Mouse (Mus musculus) layer of hippocampus, adult 18-20 months (tissue): ENCODE measurements around the gene Wdr59. TPM values are rescaled to one million over a fixed set of nuclear protein-coding genes. Genes with fewer than 3 reads are reported as not detected.

Experiments used
- DNase-seq, 2 experiments: peaks; one replicate each; pipeline ENCODE4 v3.0.0; 2022; ENCODE audit warnings: low spot score in 2 of 2
- total RNA-seq, 2 experiments: library from RNA; stranded (reverse); gene quantifications; 2 replicates each; pipeline ENCODE4 v1.2.3; 2021

Gene Wdr59
- total RNA-seq, 2 experiments from 2014 or later = 22.4 to 23.5 TPM

DNA sequence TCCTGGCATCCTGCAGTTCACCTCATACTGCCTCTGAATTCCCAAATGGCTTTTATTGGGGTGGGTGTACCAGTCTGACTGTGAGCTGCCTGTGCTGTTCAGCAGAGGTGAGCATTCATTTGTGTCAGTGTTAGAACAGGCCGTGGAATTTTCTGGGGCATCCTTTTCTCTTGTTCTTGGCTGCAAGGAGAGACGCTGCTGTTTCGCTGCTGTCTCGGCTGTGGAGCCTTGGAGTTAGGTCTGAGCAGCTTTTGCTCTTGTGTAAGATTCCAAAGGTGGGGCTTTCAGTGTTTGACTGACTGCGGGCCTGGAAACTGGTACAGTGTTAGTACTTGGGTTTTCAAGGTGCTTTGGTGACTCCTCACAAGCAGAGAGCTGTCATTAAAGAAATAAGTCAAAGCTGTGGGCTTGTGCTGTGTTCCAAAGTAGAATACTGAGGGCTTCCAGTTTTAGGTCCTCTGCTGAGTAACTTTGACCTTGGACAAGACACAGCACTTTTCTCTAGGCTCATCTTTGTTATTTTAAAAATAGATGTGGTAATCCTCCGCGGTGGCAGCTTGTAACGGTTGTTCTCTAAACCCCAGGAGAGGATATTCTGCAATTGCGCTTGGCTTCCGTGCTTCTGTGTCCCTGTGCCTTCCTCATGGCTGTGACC is 17.7 kb upstream of the Wdr59 start:
- DNase-seq = no peak

DNA sequence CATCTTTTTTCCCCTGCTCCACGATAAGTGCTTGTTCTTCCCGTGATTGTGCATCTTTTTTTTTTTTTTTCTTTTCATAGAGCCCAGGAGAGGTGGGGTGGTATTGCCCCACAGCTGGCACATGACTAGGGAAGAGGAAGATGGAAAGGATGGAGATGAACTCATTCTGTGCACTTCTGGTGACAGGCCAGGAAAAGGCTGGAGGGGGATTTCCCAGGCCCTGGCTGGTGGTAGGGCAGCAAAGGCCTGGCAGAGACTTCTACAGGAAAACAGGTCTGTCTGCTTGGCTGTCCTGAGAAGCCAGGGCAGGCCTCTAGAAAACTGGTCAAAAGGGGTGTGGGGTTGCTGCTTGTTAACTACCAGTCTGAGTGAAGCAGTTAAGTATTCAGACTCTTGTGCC is 16.3 kb upstream of the Wdr59 start:
- DNase-seq = no peak

DNA sequence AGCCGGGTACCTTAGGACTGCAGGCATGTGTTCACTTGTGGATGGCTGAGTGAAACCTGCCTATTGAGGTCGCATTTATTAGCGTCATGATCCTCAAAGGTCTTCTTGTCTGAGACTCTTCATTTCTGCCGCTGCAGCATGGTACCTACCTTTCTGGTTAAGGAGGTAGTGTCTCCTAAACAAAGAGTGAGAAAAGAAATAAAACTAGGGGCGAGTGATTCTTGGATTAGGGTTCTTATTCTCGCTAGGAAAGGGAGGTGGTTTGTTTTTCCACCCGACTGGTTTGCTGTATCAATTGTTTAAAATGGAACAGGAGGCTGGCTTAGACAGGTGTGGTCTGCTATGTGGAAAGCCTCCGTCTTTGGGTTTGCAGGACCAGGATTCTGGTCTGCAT is 15.9 kb upstream of the Wdr59 start:
- no peak for DNase-seq

DNA sequence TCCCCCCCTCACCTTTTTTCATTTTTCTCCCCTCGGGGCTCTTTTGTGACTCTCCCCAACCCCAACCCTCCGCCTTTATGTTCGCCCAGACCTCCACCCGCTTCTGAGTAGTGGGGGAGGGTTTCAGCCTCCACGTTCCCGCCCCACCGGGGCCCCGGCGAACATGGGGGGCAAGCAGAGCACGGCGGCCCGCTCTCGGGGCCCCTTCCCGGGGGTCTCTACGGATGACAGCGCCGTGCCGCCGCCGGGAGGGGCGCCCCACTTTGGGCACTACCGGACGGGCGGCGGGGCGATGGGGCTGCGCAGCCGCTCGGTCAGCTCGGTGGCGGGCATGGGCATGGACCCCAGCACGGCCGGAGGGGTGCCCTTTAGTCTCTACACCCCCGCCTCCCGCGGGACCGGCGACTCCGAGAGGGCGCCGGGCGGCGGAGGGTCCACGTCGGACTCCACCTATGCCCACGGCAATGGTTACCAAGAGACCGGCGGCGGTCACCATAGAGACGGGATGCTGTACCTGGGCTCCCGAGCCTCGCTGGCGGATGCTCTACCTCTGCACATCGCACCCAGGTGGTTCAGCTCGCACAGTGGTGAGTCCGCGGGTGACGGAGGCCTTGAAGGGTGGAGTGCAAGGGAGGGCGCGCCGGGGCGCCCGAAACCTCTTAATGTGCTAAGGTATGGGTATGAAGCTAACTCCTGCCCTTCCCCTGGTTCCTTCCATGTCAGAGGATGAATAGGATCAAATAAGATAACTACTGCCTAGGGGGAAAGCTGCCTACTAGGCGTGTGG is 15.3 kb upstream of the Wdr59 start:
- DNase-seq = peak in 1 of 2 experiments; percentile 49

DNA sequence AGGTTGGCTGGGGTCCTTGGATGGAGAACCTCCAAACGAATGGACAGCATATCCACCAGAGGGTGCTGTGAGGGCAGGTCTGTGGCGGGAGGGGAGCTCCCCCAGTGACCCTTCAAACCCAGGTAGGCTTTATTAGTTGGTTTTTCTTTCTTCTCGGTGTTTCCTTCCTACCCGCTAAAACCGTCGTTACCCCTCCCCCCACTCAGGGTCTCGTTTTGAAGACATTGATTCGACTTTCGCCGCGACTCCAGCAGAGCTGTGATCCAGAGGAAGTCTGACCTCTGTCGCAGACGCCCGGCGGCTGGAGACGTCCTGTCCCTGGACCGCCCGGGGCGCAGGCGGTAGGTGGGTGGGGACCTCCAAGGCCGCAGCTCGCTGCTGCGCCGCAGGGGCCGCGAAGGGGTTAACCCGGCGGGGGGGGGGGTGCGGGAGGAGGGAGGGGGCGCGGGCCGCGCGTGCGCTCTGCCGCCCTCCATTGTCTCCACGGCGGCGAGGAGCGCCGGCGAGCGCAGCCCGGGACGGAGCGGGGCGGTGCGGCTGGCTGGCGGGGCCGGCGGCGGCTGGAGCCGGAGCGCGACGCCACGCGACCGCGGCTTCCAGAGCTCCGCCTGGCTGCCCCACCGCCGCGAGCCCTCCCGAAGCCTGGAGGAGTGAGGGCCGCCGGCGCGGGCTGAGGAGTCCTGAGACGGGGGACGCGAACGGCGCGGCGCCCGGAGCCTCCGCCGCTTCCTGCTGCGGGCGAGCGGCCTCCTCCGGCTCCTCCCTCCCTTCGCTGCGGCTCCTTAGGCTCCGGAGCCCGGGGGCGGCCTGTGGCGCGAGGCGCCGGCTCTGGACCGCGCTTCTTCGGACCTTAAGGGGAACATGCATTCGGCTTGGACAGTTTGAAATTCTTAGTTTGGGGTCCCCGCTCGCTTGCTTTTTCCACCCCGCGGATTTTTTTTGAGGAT is 14.4 kb upstream of the Wdr59 start, which contains the start of gene Znrf1:
TSS of gene Znrf1 (plus strand) at position 67 of the 947 bp plus-strand sequence.
- peak; percentile 46 to 72 for DNase-seq

DNA sequence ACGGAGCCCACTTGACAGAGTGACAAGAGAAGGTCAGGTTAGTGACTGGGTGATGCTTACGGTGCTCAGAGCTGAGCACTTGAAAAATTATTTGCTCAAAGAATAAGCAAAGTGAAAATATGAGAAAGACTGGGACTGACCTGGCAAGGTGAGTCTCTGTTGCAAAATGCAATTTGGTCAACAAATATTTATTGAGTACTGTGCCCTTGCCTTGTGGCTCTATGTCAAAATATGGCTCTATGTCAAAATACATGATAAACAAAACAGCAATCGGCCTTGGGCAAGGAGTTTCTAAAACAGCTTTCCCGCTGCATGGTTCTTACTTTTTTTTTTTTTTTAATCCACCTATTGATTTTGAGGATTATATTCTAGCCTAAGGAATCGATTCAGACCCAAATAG is 13.6 kb upstream of the Wdr59 start:
- no peak for DNase-seq

DNA sequence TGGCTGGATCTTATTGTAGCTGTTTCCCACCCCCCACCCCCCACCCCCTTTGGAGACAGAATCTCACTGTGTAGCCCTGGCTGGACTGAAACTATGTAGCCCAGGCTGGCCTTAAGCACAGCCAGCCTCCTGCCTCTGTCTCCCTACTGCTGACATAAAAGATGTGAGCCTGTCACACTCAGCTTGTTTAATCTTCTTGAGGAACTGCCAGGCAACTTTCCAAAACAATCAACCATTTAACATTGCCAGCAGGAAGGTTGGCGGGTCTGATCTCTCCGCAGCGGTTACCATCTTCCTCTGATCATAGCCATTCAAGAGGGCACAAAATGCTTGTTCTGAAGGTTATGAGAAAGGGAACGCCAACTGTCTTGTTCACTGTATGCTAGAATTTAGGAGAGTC is 11.6 kb upstream of the Wdr59 start:
- no peak for DNase-seq

DNA sequence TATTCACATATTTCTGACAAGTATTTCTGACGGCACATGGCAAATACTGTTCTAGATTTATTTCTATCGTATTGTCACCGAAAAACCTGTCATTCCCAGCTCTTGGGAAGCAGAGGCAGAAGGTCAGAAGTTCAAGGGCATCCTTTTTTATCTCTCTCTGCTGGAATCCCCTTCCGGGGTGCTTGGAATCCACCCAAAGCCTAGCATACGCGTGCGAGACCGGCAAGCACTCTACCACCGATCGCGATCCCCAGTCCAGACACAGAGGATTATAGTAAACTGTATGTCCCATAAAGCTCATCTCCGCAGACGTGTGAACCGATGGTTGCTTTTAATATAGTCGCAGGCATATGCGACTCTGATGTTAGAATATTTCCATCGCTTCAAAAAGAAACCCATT is 9.7 kb upstream of the Wdr59 start:
- DNase-seq = no peak

DNA sequence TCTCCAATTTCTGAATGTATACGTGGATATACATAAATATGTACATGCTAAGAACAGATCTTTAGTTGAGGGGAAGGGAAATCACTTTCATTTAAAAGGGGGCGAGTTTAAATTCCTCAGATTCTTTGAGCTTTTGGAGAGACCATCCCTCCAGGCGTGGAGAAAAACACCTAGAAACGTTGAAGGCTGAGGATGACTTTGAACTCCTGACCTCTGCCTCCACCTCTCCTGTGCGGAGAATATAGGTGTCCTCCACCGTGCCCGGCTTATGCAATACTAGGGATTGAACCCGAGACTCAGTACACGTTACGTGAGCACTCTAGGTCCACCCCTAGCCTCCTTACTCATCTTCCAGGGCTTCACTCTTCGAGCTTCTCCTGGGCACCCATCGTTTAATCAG is 9.3 kb upstream of the Wdr59 start:
- DNase-seq = no peak

DNA sequence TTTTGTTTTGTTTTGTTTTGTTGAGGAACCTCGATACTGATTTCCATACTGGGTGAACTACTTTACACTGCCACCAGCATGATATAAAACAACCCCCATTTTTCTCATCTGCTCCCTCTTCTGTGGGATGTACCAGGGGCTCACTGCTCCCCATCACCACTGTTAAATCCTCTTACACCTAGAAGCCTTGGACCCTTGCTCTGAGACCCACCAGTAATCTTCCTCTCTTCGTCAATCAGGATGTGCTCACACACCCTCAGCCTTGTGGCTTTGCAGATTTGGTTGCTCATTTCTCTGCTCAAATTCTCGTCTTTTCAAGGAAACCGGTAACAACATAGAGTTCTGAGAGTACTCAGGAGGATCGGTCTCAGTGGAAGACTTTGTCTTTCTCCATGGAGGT is 6.2 kb upstream of the Wdr59 start:
- DNase-seq = no peak

DNA sequence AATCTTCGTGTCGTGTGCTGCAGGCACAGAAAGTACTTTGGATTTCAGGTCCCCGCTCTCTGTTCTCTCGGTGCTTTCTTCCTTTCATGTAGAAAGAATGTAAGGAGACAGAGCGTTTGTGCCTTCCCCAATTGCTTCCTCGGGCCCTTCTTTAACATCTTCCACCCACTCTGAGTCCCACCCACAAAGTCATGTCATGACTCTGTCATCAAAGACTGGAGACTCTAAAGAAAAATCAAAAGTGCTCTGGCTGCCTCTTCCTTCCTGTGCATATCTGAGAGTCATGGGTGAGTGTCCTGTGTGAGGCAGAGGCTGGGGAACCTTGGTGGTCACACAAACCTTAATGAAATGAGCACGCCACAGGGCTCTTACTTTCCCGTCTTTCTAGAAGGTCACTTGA is 5.3 kb upstream of the Wdr59 start:
- no peak for DNase-seq

DNA sequence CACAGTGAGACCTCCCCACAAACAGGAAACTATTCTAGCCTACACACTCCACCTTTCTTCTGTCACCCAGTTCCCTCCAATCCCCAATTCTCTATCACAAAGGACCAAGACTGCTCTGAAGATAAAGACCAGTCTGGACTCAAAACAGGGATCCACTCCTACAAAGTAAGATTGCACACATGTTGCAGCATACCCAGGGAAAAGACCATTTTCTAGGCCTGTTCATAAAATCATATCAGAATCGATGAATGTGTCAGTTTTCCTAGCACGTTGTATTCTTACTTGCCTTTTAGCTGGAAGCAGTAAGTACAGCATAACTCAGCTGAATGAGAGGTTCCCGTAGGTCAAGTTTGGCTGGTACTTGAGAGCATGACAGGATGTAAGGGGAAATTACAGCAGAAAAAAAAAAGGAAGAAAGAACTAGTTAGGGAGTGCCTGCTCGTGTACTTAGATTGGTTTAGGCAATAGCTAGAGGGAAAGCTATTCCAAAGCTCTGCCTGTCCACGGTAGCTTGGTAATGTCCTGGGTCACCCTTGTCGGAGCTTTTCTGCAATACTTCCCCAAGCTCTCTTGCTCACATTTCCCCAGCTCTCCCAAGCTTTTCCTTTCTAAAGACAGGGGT is 4.6 kb upstream of the Wdr59 start:
- no peak for DNase-seq

DNA sequence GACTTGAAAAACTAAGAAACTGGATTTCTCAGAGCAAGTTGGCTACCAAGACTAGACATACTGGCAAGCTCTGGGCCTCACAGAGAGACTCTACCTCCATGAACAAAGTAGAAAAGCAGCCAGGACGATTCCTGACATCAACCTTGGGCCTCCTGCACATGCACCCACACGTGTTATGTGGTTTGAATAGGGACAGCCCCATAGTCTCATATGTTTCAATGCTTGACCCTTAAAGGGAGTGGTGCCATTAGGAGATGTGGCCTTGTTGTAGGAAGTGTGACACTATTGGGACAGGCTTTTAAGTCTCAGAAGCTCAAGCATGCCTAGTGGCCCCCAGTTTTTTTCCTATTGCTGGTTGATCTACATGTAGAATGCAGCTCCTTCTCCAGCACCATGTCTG is 4.4 kb downstream of the Wdr59 start:
- no peak for DNase-seq

DNA sequence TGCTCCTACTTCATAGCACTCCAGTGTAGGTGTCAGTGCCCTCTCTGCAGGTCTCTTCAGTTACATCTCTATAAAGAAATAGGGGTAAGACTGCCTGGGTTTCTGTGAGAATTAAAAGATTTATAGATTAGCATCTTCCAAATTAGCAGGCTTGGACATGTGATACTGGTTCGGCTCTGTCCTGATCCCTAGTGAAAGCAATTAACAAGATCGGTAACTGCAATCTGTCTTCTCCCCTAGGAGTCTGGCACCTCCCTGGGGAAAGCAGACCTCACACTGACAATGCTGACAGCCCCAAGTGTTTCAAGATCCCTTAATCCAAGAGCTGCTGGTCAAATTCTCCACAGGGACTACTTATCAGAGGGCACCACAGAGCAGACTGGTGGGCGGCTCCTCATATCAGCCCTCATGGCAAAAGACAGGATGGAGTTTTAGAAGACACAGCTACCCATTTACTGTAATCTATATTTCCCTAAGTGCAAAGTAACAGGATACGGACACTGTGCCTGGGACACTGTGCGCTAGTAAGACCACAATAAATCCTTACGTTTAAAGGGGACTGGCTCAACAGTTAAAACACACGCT is 5.3 kb downstream of the Wdr59 start:
- DNase-seq = no peak

DNA sequence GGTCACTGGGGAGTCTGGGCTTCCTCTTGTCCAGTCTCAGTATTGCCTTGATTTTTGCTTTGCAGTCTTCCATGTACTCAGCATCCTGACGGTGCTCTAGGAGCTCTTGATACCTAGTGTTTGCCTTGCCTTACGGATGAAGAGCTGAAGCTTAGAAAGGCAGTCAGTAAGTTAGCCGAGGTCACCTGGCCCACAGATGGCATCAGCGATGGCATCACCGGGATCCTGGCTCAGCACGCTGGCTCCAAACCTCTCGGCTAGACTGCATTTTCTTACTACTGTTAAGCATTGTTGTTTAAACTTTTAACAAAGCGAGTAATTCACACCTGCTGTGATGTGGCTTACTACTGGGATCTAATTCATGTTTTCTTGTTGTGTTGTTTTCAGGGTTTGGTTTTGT is 8.4 kb downstream of the Wdr59 start:
- DNase-seq = no peak

DNA sequence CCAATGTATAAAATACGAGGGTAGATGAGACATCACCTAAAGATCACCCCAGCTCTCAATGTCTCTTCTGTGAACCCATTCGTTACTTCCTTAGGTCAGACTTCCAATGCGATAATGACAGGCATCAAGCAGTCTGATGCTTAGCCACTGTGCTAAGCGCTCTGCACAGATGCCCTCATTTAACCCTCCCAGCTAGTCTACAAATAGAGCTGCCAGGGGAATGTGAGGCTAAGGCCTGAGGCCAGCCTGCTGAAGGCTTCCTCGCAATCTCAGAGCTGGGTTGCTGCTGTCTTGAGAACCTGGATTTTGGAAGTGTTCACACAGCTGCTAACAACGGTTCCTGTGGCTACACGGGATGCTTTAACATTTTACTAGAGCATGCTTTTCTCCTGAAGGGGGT is 9.0 kb downstream of the Wdr59 start:
- DNase-seq = no peak

DNA sequence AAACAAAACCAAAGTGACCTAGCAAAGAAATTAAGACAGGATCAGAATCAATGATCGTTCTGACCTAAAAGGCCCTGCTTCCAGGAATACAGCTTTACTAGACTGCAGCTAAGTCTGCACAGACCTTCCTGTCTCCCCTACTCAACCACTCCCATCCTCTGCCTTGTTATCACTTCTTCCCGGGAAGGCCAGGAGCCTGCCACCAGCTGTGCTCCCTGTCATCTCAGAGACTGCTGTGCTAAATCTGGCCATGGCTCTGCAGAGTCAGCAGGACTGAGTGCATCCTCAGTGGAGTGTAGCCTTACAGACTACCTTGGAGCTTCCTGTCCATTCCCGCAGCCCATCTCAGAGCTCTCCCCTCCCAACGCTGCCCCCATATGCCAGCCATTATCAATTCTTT is 11.5 kb downstream of the Wdr59 start:
- DNase-seq = no peak

DNA sequence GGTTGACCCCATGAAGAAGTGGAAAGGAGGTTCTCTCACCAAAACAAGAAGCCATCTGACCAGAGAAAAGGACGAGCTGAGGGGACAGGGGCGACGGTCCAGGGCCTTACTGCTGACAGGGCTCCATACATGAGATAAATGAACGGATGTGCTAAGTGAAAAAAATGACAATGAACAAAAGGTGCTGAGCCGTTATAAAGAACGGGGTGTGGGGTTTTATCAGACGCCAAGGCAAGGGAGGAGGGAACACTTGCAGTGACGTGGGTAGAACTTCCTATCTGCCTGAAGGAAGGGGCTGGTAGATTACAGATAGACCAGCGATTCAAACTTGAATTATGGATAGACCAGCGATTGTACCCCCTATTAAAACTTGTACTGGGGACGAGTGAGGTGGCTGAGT is 12.6 kb downstream of the Wdr59 start:
- DNase-seq = no peak

DNA sequence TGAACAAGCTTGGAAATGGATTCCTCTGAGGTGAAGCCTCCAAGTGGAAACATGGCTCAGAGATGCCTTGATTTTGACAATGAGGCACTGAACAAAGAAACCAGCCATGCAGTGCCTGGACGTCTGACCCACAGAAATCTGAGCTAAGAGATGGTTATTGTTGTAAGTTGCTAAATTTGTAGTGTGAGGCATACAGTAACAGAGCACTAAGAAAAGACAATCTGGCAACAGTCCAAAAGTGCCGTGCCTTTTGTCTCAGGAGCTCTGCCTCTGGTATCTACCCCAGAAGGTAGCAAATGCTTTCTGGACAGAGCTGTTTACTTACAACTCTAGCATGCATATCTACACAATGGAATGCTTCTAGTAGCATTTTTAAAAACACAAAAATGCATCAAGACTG is 13.3 kb downstream of the Wdr59 start:
- no peak for DNase-seq

DNA sequence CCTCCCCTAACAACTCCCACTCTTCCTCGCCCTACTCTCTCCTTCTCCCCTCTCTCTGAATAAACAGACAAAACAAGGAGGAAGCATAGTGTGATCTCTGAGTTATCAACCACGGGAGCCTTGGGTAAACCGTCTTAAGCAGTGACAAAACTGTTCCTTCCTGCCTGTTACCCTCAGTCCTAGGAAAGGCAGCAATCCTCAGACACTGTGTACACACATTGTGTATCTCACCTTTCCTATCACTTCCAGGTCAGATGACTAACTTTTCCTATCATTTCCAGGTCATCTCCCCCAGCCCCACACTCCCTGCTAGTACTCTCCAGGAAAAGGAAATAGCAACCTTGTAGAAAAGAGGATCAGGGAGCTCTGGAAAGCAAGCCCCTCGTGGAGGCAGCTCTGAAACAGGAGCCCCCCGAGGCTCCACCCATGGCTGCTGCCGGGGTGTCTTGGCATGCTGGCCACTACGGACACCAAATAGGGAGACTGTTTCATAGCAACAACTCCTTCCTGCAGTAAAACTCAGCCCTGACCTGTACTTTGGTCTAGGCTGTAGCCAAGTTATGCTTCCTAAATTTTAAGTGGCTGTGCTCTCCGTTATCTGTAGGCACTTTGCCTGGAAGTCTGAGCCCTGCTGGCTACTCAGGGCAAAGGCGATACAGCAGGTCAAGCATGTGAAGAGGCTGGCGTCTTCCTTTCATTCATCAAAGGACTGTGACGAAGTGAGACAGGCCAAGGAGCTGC is 20.0 kb downstream of the Wdr59 start:
- DNase-seq = no peak
